Mouse (Mus musculus) heart, postnatal 36 days (tissue): Measurements from ENCODE around the gene Olfr251. TPM values are rescaled to one million over a fixed set of nuclear protein-coding genes. Genes with fewer than 3 reads are reported as not detected.
"Not testable (repeated sequence)": the region's sequence is repeated elsewhere in the genome, so short reads cannot be mapped to it uniquely, and the experiment has no call there.

Experiments used
- DNase-seq, 2 experiments: peaks; one replicate each; pipeline ENCODE4 v3.0.0; 2021 to 2022
- intact Hi-C: fragments of 180-260 bp; cut with DNase I; formaldehyde crosslinking; loops from one replicate; pipeline ENCODE4 v1.15.1; 2025
- total RNA-seq, 2 experiments: library from RNA; stranded (reverse); gene quantifications; 2 replicates each; pipeline ENCODE4 v1.2.3; 2021

The Olfr251 gene
- total RNA-seq: not detected

DNA sequence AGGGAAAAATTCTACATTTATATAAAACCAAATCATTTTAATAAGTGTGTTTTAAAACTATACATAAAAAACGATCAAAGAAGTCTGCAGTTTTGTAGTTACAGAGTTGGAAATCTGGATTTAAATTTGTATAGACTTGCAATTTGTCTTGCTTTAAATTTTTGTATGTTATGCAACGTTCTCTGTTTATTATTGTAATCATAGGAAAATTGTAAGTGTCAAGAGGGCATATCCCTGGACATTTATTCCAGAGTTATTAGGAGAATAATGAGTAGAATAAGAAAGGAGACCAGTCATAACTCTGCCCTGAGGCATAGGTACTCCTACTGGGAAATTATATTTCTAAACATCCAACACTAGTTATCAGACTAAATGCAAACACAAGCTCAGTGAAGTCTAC, at the start of gene Olfr251:
Olfr251 (plus strand) TSS at position 301 of the 400 bp plus-strand sequence.
- no peak for DNase-seq
- intact Hi-C loops: no loop called here

DNA sequence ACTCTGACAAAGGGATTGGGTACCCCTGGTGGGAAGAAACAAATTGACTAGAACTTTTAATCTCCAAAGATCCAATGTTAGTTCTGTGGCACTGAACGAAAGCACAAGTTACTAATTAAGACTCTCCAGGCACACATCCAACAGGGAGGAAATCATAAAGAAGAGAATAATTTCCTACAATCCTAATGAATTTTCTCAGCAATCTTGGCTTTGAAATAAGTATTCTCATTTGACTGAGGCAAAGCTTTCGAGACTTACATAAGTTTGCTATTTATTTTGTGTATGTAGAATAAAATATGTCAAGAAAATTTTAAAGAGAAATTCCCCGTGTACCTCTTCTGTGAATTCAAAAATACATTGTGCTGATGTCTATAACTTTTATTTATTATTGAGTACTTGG, 48.1 kb upstream of the Olfr251 start, which contains the start of gene Olfr25:
Olfr25 (plus strand) TSS at position 301 of the 400 bp plus-strand sequence.
- intact Hi-C loops: no loop called here
- no peak for DNase-seq

GRCm38 (mm10) chr9:38348111-38348510, 28.8 kb upstream of the Olfr251 start, which contains the start of gene Olfr898:
TSS of gene Olfr898 (plus strand) at chr9:38348411.
- intact Hi-C loops: no loop called here
- DNase-seq: no peak

- no peak for DNase-seq
- intact Hi-C loops: no loop called here
Measured at GRCm38 (mm10) chr9:38366596-38366995, 10.3 kb upstream of the Olfr251 start, which contains the start of gene Olfr250. TSS of gene Olfr250 (plus strand) at chr9:38366896.

DNA sequence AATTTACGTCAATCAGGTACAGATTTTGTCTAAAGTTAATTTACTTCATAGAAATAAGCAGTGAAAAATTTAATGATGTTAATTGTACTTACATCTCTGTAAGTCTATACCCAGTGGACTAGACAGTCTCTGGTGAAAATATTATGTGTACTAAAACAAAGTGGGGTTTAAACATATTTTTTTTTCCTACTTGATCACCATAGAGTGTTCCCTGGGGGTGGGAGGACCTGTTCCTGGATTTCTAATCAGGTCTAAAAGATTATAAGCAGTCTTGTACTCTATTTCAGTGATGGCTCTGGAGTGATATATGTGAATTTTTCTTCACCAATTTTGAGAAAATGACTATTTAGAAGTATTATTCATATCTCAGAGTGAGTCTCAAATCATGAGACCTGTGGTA, 24.5 kb downstream of the Olfr251 start, which contains the start of gene Olfr147:
Olfr147 (plus strand) TSS at position 301 of the 400 bp plus-strand sequence.
- DNase-seq: no peak
- intact Hi-C loops: no loop called here

DNA sequence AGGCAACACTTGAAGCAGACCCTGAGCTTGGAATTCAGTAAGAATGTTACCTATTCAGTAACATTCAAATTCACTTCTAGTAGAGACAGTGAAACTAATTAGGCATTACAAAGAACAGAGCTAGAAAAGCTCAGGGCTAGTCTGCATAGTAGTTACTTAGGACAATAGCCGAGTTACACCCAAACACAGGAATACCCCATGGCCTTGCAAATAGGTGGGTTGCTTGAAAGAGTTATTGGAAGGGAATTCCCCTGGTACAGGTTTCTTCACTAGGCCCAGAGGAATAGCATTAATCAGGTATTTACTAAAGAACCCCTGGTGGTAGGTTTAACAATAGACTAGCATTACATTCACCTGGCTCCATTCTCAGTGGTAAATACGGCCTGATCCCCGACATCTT, 30.6 kb downstream of the Olfr251 start:
- DNase-seq, intact Hi-C loops: not testable (repeated sequence)

- intact Hi-C loops, DNase-seq: not testable (repeated sequence)
Measured at GRCm38 (mm10) chr9:38413502-38413901, 36.6 kb downstream of the Olfr251 start.

GRCm38 (mm10) chr9:38423801-38424200, 46.9 kb downstream of the Olfr251 start:
- intact Hi-C loops: no loop called here
- no peak for DNase-seq

DNA sequence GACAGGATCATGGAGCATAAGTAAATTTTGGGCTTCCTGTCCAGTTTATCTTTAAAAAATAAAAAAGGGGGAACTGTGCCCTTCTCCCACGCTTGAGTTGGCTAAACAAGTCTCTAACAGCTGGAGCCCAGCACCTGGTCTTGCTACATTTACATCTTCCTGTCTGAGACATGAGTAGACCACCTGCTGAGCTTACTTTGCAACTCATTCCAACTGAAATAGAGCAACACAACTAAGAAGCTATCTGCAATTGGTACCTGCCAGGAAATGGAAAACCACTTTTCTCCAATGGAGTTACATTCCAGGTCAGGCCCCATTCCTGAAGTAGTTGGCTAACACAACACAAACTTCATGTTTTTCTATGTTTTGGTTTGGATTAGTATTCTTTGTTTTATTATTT, 50.1 kb downstream of the Olfr251 start:
- intact Hi-C loops: no loop called here
- DNase-seq: no peak

DNA sequence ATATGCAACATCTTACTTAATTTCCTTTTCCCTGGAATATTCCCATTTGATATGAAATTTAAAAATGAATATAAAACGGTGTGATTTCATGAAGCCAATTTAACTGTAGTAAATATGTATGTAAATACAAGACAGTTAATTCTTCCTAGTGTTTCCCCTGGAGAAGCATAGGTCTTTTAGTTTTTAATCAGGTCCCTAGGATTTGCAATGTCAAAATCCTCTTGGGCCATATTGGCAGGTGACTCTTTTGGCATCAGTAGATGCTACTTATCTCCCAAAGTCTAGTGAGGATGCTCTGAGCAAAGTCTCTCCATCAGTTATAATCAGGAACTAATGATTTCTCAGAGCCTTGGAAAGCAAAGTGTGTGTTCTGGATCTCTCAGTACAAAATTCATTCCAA, 52.3 kb downstream of the Olfr251 start, which contains the start of gene Olfr901:
Olfr901 (plus strand) TSS at position 301 of the 400 bp plus-strand sequence.
- no peak for DNase-seq
- intact Hi-C loops: no loop called here

Other genes with a start within 250 kb of the Olfr251 start
- not detected for gene Olfr890, start 234.6 kb upstream of the Olfr251 start, total RNA-seq
- gene Olfr891, start 196.3 kb upstream of the Olfr251 start, total RNA-seq: not detected
- not detected for gene Olfr893, start 168.7 kb upstream of the Olfr251 start, total RNA-seq
- not detected for gene Olfr894, start 159.0 kb upstream of the Olfr251 start, total RNA-seq
- gene Olfr143, start 124.3 kb upstream of the Olfr251 start, total RNA-seq: not detected
- not detected for gene Olfr895, start 109.2 kb upstream of the Olfr251 start, total RNA-seq
- gene Olfr896-ps1, start 86.0 kb upstream of the Olfr251 start, total RNA-seq: not detected
- not detected for gene Olfr25, start 48.0 kb upstream of the Olfr251 start, total RNA-seq
- not detected for gene Olfr898, start 28.7 kb upstream of the Olfr251 start, total RNA-seq
- gene Olfr250, start 10.2 kb upstream of the Olfr251 start, total RNA-seq: not detected
- not detected for gene Olfr147, start 24.6 kb downstream of the Olfr251 start, total RNA-seq
- gene Olfr901, start 52.4 kb downstream of the Olfr251 start, total RNA-seq: not detected
- gene Olfr902, start 70.6 kb downstream of the Olfr251 start, total RNA-seq: not detected
- gene Olfr904, start 86.1 kb downstream of the Olfr251 start, total RNA-seq: not detected
- not detected for gene Olfr905, start 94.0 kb downstream of the Olfr251 start, total RNA-seq
- gene Olfr906, start 110.0 kb downstream of the Olfr251 start, total RNA-seq: not detected
- not detected for gene Olfr907, start 118.7 kb downstream of the Olfr251 start, total RNA-seq
- gene Olfr911-ps1, start 144.5 kb downstream of the Olfr251 start, total RNA-seq: not detected
- not detected for gene Olfr910, start 160.8 kb downstream of the Olfr251 start, total RNA-seq
- gene Olfr912, start 203.1 kb downstream of the Olfr251 start, total RNA-seq: not detected
- gene Olfr913, start 215.7 kb downstream of the Olfr251 start, total RNA-seq: not detected
- not detected for gene Olfr914, start 228.0 kb downstream of the Olfr251 start, total RNA-seq